Mouse (Mus musculus): ENCODE data around the gene Gm17584.
"Not testable (repeated sequence)": the region's sequence is repeated elsewhere in the genome, so short reads cannot be mapped to it uniquely, and the experiment has no call there.

The Gm17584 gene

DNA sequence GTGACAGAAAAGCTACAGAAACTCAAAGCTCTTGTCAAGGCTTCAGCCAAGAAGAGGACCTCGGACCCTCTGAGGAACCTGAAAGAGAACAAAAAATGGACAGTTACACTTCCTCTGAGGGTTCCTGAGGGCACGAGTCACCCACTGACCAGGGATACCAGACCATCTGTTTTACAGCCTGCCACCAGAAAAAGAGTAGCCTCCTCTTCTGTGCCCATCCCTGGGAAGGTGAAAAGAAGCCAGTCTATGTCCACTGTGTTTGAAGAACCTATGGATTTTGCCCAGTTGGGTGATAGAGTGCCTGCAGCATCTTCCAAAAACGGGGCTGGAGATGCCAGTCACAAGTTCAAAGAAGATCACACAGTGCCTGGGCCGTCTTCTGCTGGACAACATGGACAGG, at the start of gene Gm17584:
Gene Gm17584, plus strand, starts transcription at position 301 of the 400 bp plus-strand sequence.
- not testable (repeated sequence) for DNase-seq (ENCODE audit: low spot score in 2 of 2)

Data from right cerebral cortex, adult 2 months (tissue).